Mouse (Mus musculus): ENCODE data around the gene Gm26657. TPM values are rescaled to one million over a fixed set of nuclear protein-coding genes. Genes with fewer than 3 reads are reported as not detected.

The Gm26657 gene
- not detected in 2 replicates for polyA plus RNA-seq (2012; rRNA removed)

DNA sequence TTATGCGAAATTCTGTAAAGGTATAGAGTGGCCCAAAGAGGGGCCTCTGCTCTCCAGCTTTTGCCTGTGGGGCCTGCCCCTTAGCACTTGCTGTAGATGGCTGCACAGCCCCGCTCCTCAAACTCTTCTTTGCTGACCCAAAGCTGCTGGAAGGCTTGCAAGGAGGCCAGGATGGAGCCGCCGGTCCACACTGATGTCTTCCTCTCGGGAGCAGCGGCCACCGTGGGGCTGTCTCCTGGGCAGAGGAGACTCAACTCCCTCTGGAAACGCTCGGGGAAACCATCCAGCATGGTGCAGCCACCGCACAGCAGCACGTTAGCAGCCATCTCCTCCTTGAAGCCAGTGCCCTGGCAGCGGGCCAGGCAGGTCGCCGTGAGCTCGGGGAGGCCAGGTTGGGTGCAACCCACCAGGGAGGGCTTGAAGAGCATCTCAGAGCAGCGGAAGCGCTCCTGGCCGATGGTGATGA, at the start of gene Gm26657:
Gene Gm26657 (plus strand): TSS at position 51 of the 466 bp plus-strand sequence.
- H3K36me3 ChIP-seq (ENCODE audit: control insufficient read depth, insufficient read depth, low read length), result no peaks in the 10 kb centered on the region

DNA sequence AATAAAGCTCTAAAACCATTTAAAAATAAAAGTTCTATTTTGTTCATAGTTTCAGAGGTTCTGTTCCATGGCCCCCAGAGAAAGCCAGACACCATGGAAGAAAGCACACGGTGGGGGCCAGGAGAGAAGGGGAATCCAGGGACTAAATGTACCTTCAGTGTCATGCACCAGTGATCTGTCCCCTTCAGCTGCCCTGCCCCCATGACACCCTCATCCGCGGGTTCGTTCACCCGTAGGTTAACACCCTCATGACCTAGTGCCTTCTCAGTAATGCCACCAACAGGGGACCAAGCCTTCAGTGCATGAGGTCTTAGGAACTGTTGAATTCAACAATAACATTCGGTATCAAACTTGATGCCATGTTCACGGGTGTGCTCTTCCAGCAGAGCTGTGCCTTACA, 43.5 kb upstream of the Gm26657 start:
- TF ChIP-seq CTCF (conservative IDR thresholded peaks at IDR 0.05; ENCODE audit: insufficient read depth, insufficient read length, low read depth, low read length) (no peak), POLR2A (IDR thresholded peaks at IDR 0.05; ENCODE audit: low read depth, low read length) (no peak)
- H3K4me3 ChIP-seq (ENCODE audit: insufficient read depth, low read depth, low read length), result no peak overlapping the region
- no peaks in the 10 kb centered on the region for H3K4me1 ChIP-seq (ENCODE audit: control insufficient read depth, insufficient read depth, low read length)
- peak; percentile 72 for DNase-seq
- no peak overlapping the region for H3K27ac ChIP-seq (ENCODE audit: insufficient read depth, low read depth, low read length)
- H3K27me3 ChIP-seq (replicated peaks; ENCODE audit: control insufficient read depth, insufficient read depth, low read length), result no peaks in the 10 kb centered on the region
- no peaks in the 10 kb centered on the region for H3K36me3 ChIP-seq (ENCODE audit: control insufficient read depth, insufficient read depth, low read length)
- WGBS, result 62% methylated on average over 7 of the region's 7 CpGs

More for the DNA sequence above, at the start of gene Gm26657:
- H3K27ac ChIP-seq (ENCODE audit: insufficient read depth, low read depth, low read length), result no peak within 1 kb of the TSS
- no peak within 1 kb of the TSS for H3K4me3 ChIP-seq (ENCODE audit: insufficient read depth, low read depth, low read length)
- TF ChIP-seq CTCF (conservative IDR thresholded peaks at IDR 0.05; ENCODE audit: insufficient read depth, insufficient read length, low read depth, low read length) (no peak), POLR2A (IDR thresholded peaks at IDR 0.05; ENCODE audit: low read depth, low read length) (no peak)
- 85% methylated on average over 18 of the region's 18 CpGs for WGBS
- DNase-seq, result no peak
- no peaks in the 10 kb centered on the region for H3K27me3 ChIP-seq (replicated peaks; ENCODE audit: control insufficient read depth, insufficient read depth, low read length)
- H3K4me1 ChIP-seq (ENCODE audit: control insufficient read depth, insufficient read depth, low read length), result 0 out of 2 replicates have a peak, but pooled peaks cover 4% of the 10 kb centered on the region

DNA sequence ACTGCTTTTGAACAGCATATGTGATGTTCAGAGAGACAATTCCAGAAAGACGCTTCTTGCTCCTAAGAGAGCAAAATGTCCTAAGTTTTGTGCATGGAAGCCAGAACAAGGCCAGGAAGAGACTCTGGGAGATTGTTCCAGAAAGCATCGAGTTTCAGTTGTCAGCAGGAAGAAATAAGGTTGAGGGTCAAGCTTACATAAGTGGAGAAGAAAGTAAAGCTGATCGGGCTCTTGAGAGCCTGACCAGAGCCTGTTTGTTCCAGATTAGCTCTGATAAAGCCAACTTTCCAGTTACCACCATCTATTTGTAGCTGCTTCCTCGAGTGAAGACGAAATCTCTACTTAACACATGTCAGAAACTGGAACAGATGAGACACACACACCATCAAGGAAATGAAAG, 41.2 kb upstream of the Gm26657 start:
- DNase-seq, result no peak
- 32% methylated on average over 5 of the region's 5 CpGs for WGBS
- Histone ChIP-seq H3K36me3 (ENCODE audit: control insufficient read depth, insufficient read depth, low read length) (no peaks in the 10 kb centered on the region), H3K4me3 (ENCODE audit: insufficient read depth, low read depth, low read length) (no peak overlapping the region), H3K4me1 (ENCODE audit: control insufficient read depth, insufficient read depth, low read length) (no peaks in the 10 kb centered on the region), H3K27me3 (replicated peaks; ENCODE audit: control insufficient read depth, insufficient read depth, low read length) (no peaks in the 10 kb centered on the region), H3K27ac (ENCODE audit: insufficient read depth, low read depth, low read length) (no peak overlapping the region)
- TF ChIP-seq CTCF (conservative IDR thresholded peaks at IDR 0.05; ENCODE audit: insufficient read depth, insufficient read length, low read depth, low read length) (no peak), POLR2A (IDR thresholded peaks at IDR 0.05; ENCODE audit: low read depth, low read length) (no peak)

DNA sequence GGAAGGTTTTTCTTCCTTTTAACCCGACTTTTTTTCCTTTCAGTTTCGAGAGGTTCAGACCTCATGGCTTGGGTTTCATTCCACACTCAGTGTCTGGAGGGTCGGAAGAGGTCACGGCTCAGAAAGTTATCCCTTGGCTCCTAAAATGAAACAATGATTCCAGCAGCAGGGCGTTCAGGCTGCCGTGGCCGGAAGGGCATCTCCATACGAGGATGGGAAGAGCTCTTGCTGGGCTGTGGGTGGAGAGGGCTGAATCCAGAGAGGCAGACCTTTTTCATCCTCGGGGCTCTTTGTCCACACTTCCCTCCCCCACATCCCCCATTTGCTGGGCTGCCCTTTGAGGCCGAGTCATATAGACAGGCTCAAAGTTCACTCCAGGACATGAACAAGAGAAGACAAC, 37.6 kb upstream of the Gm26657 start:
- no peak overlapping the region for H3K27ac ChIP-seq (ENCODE audit: insufficient read depth, low read depth, low read length)
- H3K4me3 ChIP-seq (ENCODE audit: insufficient read depth, low read depth, low read length), result no peak overlapping the region
- TF ChIP-seq CTCF (conservative IDR thresholded peaks at IDR 0.05; ENCODE audit: insufficient read depth, insufficient read length, low read depth, low read length), result no peak
- no peak for TF ChIP-seq POLR2A (IDR thresholded peaks at IDR 0.05; ENCODE audit: low read depth, low read length)
- WGBS, result 11% methylated on average over 10 of the region's 10 CpGs
- H3K27me3 ChIP-seq (replicated peaks; ENCODE audit: control insufficient read depth, insufficient read depth, low read length), result no peaks in the 10 kb centered on the region
- H3K36me3 ChIP-seq (ENCODE audit: control insufficient read depth, insufficient read depth, low read length), result no peaks in the 10 kb centered on the region
- H3K4me1 ChIP-seq (ENCODE audit: control insufficient read depth, insufficient read depth, low read length), result no peaks in the 10 kb centered on the region
- DNase-seq, result no peak

DNA sequence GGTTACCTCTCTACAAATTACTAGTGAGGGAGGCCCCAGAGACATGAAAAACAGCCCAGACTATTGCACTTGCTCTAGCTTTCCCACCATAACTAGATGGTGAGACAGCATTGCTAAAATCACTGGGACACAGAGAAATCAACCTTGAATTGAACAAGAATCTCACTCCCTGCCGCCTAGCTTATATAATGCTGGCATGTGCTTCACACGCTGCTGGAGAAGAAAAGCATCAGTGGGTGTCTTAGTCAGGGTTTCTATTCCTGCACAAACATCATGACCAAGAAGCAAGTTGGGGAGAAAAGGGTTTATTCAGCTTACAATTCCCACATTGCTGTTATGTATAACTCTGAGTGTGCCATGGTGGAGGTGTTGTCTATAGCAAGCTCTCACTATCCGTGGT, 26.7 kb upstream of the Gm26657 start:
- Histone ChIP-seq H3K4me1 (ENCODE audit: control insufficient read depth, insufficient read depth, low read length) (no peaks in the 10 kb centered on the region), H3K36me3 (ENCODE audit: control insufficient read depth, insufficient read depth, low read length) (no peaks in the 10 kb centered on the region), H3K27ac (ENCODE audit: insufficient read depth, low read depth, low read length) (no peak overlapping the region), H3K27me3 (replicated peaks; ENCODE audit: control insufficient read depth, insufficient read depth, low read length) (no peaks in the 10 kb centered on the region), H3K4me3 (ENCODE audit: insufficient read depth, low read depth, low read length) (no peak overlapping the region)
- TF ChIP-seq CTCF (conservative IDR thresholded peaks at IDR 0.05; ENCODE audit: insufficient read depth, insufficient read length, low read depth, low read length) (no peak), POLR2A (IDR thresholded peaks at IDR 0.05; ENCODE audit: low read depth, low read length) (no peak)
- 85% methylated on average over 3 of the region's 3 CpGs for WGBS
- no peak for DNase-seq

DNA sequence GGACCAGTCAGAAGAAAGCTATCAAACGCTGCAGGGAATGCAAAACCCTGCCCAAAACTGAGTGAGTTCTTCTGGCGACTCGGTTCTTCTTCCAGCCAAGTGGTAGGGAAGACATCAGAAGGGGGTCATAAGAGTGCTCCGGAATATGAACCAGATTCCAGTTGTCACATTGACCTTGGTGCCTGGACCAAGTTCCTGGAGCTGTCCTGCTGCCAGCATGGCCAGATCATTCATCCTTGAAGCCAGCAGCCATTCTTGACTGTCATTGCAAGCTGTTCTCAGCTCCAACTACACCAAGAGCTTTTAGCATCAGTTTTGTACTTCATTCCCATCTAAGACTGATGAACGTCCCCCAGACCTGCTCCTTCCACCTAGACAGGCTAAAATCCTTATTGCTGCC, 23.1 kb upstream of the Gm26657 start:
- peak; percentile 79 for DNase-seq
- TF ChIP-seq CTCF (conservative IDR thresholded peaks at IDR 0.05; ENCODE audit: insufficient read depth, insufficient read length, low read depth, low read length) (no peak), POLR2A (IDR thresholded peaks at IDR 0.05; ENCODE audit: low read depth, low read length) (no peak)
- Histone ChIP-seq H3K4me3 (ENCODE audit: insufficient read depth, low read depth, low read length) (no peak overlapping the region), H3K4me1 (ENCODE audit: control insufficient read depth, insufficient read depth, low read length) (no peaks in the 10 kb centered on the region; the same call in 1 of the 2 replicates), H3K36me3 (ENCODE audit: control insufficient read depth, insufficient read depth, low read length) (no peaks in the 10 kb centered on the region), H3K27me3 (replicated peaks; ENCODE audit: control insufficient read depth, insufficient read depth, low read length) (no peaks in the 10 kb centered on the region), H3K27ac (ENCODE audit: insufficient read depth, low read depth, low read length) (no peak overlapping the region)
- 46% methylated on average over 5 of the region's 5 CpGs for WGBS

DNA sequence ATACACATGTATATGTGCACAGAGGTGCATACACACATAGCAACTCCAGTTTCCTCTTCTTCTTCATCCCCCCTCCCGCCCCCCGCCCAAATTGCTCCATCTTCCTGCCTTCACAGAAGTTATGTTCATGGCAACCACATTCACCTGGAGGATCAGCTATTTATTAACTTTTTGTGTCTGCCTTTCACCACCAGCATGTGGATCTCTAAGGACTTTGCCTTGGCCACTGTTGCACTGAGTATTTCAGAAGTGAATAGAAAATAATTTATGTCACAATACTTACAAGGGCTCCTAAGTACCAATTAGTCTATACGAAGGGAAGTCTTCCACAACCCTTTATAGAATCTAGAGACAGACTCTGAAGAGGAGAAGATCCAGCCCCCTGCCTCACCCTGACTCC, 21.9 kb upstream of the Gm26657 start:
- Histone ChIP-seq H3K4me3 (ENCODE audit: insufficient read depth, low read depth, low read length) (no peak overlapping the region), H3K36me3 (ENCODE audit: control insufficient read depth, insufficient read depth, low read length) (no peaks in the 10 kb centered on the region), H3K27me3 (replicated peaks; ENCODE audit: control insufficient read depth, insufficient read depth, low read length) (no peaks in the 10 kb centered on the region), H3K27ac (ENCODE audit: insufficient read depth, low read depth, low read length) (0 out of 2 replicates have a peak overlapping the region, but pooled peaks have one; percentile 35), H3K4me1 (ENCODE audit: control insufficient read depth, insufficient read depth, low read length) (peaks cover 4% of the 10 kb centered on the region)
- peak; percentile 75 for DNase-seq
- TF ChIP-seq POLR2A (IDR thresholded peaks at IDR 0.05; ENCODE audit: low read depth, low read length) (no peak), CTCF (conservative IDR thresholded peaks at IDR 0.05; ENCODE audit: insufficient read depth, insufficient read length, low read depth, low read length) (no peak)
- WGBS, result 65% methylated on average over 3 of the region's 3 CpGs
